Mouse (Mus musculus) activated CD4-positive, CD25-positive, alpha-beta regulatory T cell, adult 4 months (primary cell): ENCODE results near the gene Arrdc2. TPM values are rescaled to one million over a fixed set of nuclear protein-coding genes. Genes with fewer than 3 reads are reported as not detected.

Experiments
- ATAC-seq: one replicate; pipeline ENCODE4 v1.8.0; 2017
- polyA plus RNA-seq, 2 experiments: library from polyadenylated mRNA; unstranded; fragments of 100-300 nt; shearing (Covaris generic); gene quantifications; one replicate each; pipeline ENCODE4 v1.2.1; 2017

Gene Arrdc2
- polyA plus RNA-seq, 2 experiments from 2014 or later, result 3.0 to 6.7 TPM

DNA sequence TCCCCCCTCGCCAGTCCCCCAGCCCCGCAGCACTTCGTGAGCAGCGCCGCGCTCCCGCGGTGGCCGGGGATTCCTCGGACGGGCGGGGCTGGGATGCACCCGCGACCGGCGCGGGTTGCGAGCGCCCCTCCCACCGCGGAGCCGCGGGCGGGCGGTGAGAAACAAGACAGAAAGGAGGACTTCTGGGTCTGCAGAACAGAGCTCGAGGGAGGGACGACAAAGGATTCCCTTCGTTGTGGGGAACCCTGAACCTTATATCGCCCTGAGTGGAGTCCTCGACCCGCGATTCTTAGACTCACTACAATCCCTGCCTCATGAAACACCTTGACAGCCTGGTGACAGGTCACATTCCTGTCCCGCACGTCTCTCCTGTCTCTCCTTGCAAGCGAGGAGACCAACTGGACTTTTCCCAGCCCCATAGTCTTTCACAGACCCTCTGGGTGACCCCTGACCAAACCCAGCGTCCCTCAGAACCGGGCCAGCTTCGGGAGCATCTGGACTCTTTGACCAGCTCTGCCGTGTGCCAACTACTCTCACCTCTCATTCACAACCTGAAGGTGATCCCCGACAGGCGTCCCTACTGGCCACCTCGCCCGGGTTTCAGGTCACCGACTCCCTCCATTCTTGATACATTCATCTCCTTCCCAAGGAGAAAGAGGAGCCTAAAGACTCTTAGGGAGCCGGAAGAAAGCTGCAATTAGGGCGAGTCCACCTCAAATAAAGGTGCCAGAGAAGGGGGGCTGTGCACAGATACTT is 24.6 kb upstream of the Arrdc2 start:
- no peak for ATAC-seq

GRCm38 (mm10) chr8:70862824-70863641 is 23.5 kb upstream of the Arrdc2 start, which contains the start of gene Kcnn1:
Gene Kcnn1, minus strand, starts transcription at chr8:70863258.
- ATAC-seq, result no peak

GRCm38 (mm10) chr8:70857516-70857915 is 18.0 kb upstream of the Arrdc2 start:
- no peak for ATAC-seq

- no peak for ATAC-seq
Measured at GRCm38 (mm10) chr8:70856541-70857197, 17.1 kb upstream of the Arrdc2 start.

GRCm38 (mm10) chr8:70856028-70856427 is 16.5 kb upstream of the Arrdc2 start:
- ATAC-seq, result no peak

DNA sequence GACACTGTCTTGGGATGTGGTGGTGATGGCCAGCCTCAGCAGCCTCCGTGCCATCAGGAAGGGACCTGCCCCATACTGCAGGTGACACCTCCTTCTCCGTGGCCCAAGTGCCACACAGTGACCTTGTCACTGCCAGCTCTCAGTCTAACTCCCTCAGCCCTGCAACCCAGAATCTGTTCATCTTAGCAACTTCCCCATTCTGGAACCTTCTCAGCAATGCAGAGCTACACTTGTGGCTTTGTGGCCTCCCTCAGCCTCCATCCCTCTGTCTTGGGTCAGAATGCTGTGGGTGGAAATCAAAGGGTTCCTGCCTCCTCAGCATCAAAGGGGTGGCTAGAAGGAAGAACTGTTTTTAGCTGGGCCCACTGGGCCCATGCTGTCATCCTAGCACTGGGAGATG is 14.3 kb upstream of the Arrdc2 start:
- ATAC-seq, result no peak

DNA sequence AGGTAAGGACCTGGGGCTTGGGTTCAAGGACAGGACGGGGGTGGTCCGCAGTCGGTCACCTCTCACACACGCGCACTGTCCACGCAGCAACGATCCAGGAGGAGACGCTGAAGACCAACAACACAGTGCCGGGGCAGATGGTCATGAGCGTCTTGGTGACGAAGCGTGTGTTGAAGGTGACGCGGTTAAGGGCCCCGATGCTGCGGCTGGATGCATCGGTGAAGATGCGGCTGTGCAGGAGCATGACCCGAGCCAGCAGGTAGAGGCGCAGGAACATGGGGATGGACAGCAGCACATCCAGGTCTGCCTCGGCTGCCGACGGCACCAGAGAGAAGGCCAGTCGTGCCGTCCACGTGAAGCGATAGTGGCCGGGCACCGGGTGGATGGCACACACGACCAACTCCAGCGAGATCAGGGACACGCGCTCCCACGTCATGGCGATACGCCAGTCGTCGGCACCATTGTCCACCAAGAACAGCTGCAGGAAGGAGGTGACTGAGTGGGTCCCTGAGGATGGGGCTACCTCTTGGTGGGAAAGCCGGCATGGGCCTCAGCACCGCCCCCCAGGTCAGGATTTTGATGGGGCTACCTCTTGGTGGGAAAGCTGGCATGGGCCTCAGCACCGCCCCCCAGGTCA is 13.2 kb upstream of the Arrdc2 start:
- no peak for ATAC-seq

DNA sequence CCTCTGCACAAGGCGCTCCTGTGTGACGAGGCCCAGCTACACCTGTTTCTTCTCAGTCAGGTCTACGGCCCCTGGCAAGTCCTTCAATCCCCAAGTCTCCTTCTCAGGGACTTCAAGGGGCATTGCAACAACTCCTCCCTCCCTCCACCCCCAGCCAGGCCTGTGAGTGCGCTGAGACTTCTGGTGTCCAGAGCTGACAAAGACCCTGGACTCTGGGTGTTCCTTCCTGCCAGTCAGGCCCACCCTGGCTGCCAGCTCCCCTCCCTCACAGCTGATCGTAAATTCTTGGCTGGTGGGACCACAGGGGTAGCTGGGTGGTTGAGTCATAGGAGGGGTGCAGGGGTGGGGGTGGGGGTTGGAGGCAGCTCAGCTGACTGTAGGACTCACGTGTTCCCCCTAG is 12.3 kb upstream of the Arrdc2 start:
- ATAC-seq, result no peak

GRCm38 (mm10) chr8:70850947-70851346 is 11.4 kb upstream of the Arrdc2 start:
- ATAC-seq, result no peak

- no peak for ATAC-seq
Measured at GRCm38 (mm10) chr8:70850132-70850845, 10.8 kb upstream of the Arrdc2 start.

DNA sequence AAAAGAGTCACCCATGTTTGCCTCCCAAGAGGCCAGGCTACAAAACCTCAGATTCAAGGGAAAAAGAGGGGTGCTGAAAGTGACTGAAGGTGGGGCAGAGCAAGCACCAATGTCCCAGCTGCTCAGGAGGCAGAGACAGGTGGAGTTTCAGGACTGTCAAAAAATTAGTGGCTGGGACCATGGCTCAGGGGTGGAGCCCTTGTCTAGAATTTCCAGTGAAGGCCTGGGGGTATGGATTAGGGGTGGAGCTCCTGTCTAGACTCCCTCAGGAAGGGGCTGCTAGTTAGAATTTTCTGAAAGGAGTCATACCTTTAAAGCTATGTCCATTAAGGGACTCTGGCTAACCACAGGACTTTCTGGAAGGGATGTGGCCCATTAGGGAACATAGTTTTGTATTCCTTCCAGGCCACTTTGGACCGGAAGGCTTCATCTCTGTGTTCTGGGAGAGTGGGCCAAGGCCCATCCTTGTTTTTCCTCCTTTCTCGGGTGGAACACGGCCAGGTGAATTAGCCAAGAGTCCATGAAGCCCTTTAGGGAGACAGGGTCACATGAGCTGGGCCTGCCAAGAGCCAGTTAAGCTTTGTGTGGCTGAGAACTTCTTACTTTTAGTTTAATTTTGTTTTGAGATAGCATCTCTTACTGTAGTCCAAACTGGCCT is 9.9 kb upstream of the Arrdc2 start:
- no peak for ATAC-seq

DNA sequence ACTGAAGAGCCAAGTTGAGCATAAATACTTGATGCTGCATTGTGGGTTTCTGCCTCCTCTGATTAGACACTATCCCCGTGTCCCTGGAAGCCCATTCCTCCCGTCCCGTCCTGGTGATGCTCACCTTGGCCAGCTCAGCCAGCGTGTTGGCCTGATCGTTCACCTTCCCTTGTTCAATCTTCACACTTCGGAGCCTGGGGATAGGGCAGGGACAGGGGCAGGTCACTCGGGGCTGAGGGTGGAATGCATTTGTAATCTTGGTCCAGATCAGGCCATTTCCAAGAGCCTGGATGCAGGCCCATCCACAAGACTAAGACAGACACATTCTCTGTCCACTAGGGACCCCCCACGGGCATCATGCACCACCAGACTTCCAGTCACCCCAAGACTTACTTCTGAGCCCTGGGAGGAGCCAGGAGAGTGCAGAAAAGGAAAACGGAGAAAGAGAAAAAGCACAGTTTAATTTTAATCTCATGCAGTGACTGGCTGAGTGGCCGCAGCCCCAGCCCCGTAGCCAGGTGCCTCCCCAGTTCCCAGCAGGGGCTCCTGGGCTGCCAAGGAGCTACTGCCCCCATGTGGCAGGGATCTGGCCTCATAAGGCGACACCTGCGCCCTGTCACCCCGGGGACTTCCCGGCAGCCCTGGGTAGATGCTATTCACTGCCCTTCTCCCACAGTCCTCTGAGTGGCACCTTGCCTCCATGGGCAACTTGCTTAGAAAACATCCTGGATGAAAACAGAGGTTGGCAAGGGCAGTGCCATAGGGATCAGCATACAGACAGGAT is 7.0 kb upstream of the Arrdc2 start:
- ATAC-seq, result peak; percentile 28

DNA sequence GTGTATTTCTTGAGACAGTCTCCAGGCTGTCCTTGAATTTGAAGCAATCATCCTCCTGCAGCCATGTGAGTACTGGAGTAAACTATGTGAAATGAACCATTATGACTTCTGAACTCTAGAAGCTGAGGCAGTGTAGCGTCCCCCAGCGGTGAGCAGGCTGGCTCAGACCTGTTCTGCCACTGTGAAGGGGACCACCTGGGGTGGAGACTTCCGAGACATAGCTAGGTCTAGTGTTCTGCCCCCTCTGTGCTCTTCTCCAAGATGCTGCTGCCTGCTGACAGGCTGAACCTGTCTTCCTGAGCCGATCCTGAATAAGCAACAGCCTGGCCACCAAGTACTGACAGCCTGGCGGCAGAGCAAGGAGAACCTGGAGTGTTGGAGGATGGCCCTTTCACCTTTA is 5.6 kb upstream of the Arrdc2 start:
- ATAC-seq, result no peak

DNA sequence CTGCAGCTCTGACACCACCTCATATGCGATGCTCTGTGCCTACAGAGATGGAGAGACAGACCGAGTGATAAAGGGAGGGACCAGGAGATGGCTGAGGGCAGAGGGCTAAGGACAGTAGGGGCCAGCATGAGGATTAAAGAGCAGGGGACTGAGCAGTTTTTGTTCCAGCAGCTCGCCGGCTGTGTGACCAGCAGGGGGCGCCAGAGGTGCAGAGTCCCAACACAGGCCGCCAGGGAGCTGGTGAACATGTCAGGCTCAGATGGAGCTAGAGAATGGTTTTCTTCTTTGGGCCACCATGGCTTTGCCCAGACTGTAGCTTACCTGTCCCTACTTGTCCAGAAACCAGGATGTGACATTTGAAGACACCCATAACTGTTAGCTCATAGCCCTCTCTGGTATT is 5.0 kb upstream of the Arrdc2 start:
- ATAC-seq, result peak; percentile 27

GRCm38 (mm10) chr8:70843941-70844340 is 4.4 kb upstream of the Arrdc2 start:
- no peak for ATAC-seq

GRCm38 (mm10) chr8:70843214-70843773 is 3.8 kb upstream of the Arrdc2 start:
- no peak for ATAC-seq

GRCm38 (mm10) chr8:70842484-70842883 is 3.0 kb upstream of the Arrdc2 start:
- ATAC-seq, result no peak

DNA sequence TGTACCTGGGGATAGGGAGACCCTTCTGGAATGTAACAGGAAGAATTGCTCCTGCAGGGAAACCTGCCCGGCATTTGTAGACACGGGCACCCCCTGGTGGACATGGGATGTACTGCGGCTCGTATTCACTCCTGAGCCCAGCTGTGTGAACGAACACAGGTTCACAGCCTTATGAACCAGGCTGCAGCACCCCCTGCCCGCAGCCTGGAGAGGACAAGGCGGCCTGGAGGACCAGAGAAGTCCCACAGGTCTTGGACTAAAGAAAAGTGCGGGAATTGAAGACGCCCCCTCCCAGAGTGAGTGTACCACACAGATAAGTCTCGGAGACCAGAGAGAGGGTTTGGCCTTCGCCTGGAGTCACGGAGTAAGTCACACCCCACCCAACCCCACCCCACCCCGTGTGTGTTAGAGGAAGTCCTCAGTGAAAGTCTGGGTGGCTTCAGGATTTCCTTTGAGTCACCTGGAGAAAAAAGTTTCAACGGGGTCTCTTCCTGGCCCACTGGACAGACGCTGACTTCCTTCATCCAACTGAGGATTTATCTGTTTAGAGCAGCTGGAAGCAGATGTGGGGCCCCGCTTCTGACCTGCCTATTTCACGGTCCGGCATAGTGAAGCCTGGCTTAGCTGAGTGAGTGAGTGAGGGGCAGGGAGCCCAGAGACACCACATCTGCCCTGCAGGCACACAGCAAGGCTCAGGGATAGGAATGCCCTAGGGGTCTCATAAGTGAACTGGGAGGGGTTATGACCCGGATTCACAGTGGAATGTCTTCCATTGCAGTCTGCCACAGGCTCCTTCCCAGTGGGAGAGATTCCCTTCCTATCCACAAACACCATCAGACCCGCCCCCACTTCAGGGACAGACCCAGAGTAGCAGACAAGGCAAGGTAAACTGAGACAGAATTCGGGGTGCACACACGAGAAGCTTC is 1.9 kb upstream of the Arrdc2 start:
- ATAC-seq, result no peak

GRCm38 (mm10) chr8:70840590-70840989 is 1.1 kb upstream of the Arrdc2 start:
- no peak for ATAC-seq
